Mouse (Mus musculus) heart, embryonic 16.5 days (tissue): Measurements from ENCODE around the gene Ralgps1. TPM values are rescaled to one million over a fixed set of nuclear protein-coding genes. Genes with fewer than 3 reads are reported as not detected.

Source experiments
- ATAC-seq: fragments of 200-750 bp; cut with Nextera tagmentation; replicated peaks from 2 replicates; pipeline ENCODE4 v1.8.0; 2017; ENCODE audit warnings: moderate number of reproducible peaks; ENCODE audit not compliant: insufficient read depth, low FRiP score; ENCODE audit errors: extremely low read depth
- H3K27ac ChIP-seq: fragments of 300-500 bp; sonication (generic); 2 replicates; pipeline ENCODE4 v1.5.1; 2014; ENCODE audit warnings: mild to moderate bottlenecking, low read length, control low read depth, moderate library complexity
- H3K27me3 ChIP-seq: fragments of 300-500 bp; sonication (generic); 2 replicates; pipeline ENCODE4 v1.6.1; 2014; ENCODE audit warnings: low read length, mixed read lengths; ENCODE audit not compliant: control insufficient read depth, insufficient read depth
- H3K36me3 ChIP-seq: fragments of 300-500 bp; sonication (generic); 2 replicates; pipeline ENCODE4 v1.6.1; 2014; ENCODE audit not compliant: control insufficient read depth, insufficient read depth
- H3K4me1 ChIP-seq: fragments of 300-500 bp; sonication (generic); 2 replicates; pipeline ENCODE4 v1.6.1; 2014; ENCODE audit warnings: low read length, mixed read lengths; ENCODE audit not compliant: control insufficient read depth, insufficient read depth
- H3K4me2 ChIP-seq: fragments of 300-500 bp; sonication (generic); 2 replicates; pipeline ENCODE4 v1.6.1; 2014; ENCODE audit warnings: low read depth, mild to moderate bottlenecking, control low read depth, low read length
- H3K4me3 ChIP-seq: fragments of 300-500 bp; sonication (generic); 2 replicates; pipeline ENCODE4 v1.5.1; 2014; ENCODE audit warnings: mild to moderate bottlenecking, control low read depth, low read length
- H3K9ac ChIP-seq: fragments of 300-500 bp; sonication (generic); 2 replicates; pipeline ENCODE4 v1.6.1; 2014; ENCODE audit warnings: low read length, control low read depth
- H3K9me3 ChIP-seq: fragments of 300-500 bp; sonication (generic); replicated peaks from 2 replicates; pipeline ENCODE4 v1.6.1; 2016; ENCODE audit warnings: low read length; ENCODE audit not compliant: control insufficient read depth
- WGBS: fragments of 180-500 bp; shearing (Covaris S2); extraction: QIAGEN DNeasy Blood & Tissue Kit; methylation state at CpG from one replicate; pipeline ENCODE4 v1.1.7; 2014; 5-methylcytosine and 5-hydroxymethylcytosine counted together
- polyA plus RNA-seq: library from polyadenylated mRNA; unstranded; fragments of >200 nt; fragmentation: Nextera tagmentation; extraction: Ambion mirVana; gene quantifications from 2 replicates; pipeline ENCODE4 v1.2.1, GENCODE M21; 2015

The Ralgps1 gene
- polyA plus RNA-seq, 1 experiment from 2014 or later, result 4.6 TPM

DNA sequence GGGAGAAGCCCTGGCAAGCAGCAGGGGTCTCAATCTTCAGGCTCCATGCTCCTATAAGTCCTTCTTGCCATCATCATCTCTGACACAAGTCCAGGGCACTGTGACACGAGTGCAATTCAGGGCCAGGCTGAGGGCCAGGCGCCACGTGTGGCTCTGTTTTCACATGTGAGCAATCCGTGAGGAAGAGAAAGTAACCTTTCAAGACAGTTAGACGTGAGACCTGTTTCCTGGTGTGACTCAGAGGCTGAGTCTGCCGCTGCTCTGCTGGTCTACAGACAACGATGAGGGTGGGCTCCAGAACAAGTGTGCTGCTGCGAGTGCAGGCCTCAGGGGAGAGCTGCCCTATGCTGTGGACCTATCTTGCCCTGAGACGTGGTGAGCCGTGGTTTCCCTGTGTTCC is 198.2 kb downstream of the Ralgps1 start:
- no peak for ATAC-seq

DNA sequence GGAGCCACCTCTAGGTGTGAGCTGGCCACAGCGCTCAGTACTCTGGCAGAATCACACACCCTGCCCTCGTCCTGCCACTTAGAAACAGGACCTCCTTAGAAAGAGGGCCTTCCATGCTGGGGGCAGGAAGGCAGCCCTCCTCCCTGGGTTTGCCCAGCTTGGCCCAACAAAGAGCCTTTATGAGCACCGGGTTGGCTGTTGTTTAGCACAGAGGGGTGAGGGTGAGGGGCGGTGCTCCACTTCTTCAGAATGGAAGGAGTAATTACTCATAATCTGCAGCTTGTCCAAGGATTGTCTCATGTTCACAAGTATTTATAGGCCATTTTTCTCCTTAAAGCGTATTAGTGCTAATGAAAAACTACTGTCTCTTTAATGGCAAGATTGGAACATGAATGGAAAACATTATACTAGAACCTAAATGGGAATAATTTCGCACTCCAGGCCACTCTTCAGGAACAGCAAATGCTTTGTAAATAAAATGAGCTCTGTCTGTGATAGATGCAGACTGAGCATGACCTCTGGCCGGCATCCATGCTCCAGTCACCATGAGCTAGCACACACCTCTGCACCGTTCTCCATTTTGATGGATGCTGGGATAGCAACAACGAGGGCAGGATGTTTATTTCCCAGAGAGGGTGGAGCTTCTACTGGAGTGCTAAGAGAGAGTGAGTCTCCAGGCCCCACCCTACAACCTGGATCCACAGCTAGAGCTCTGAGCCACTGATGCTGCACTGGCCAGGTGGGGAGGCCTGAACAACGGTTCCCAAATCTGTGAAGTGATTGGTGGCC is 200.3 kb downstream of the Ralgps1 start:
- Histone ChIP-seq H3K36me3 (no peaks in the 10 kb centered on the region), H3K4me3 (no peak overlapping the region), H3K27ac (no peak overlapping the region), H3K9ac (no peak overlapping the region), H3K4me1 (peaks cover 8% of the 10 kb centered on the region), H3K4me2 (no peak overlapping the region), H3K9me3 (no peaks in the 10 kb centered on the region), H3K27me3 (no peaks in the 10 kb centered on the region)
- no peak for ATAC-seq
- 75% methylated on average over 10 of the region's 10 CpGs for WGBS

More for the DNA sequence above, 198.2 kb downstream of the Ralgps1 start:
- Histone ChIP-seq H3K9me3 (no peaks in the 10 kb centered on the region), H3K36me3 (no peaks in the 10 kb centered on the region), H3K4me2 (no peak overlapping the region), H3K4me3 (no peak overlapping the region), H3K27ac (no peak overlapping the region), H3K9ac (no peak overlapping the region), H3K27me3 (no peaks in the 10 kb centered on the region), H3K4me1 (peaks cover 17% of the 10 kb centered on the region)
- WGBS, result 61% methylated on average over 10 of the region's 10 CpGs

- Histone ChIP-seq H3K9ac (no peak overlapping the region), H3K27ac (no peak overlapping the region), H3K4me1 (peaks cover 23% of the 10 kb centered on the region), H3K36me3 (no peaks in the 10 kb centered on the region), H3K27me3 (no peaks in the 10 kb centered on the region), H3K9me3 (no peaks in the 10 kb centered on the region), H3K4me3 (no peak overlapping the region), H3K4me2 (no peak overlapping the region)
- WGBS, result 71% methylated on average over 6 of the region's 6 CpGs
- no peak for ATAC-seq
These were observed 201.8 kb downstream of the Ralgps1 start for GRCm38 (mm10) chr2:33169445-33169844.

DNA sequence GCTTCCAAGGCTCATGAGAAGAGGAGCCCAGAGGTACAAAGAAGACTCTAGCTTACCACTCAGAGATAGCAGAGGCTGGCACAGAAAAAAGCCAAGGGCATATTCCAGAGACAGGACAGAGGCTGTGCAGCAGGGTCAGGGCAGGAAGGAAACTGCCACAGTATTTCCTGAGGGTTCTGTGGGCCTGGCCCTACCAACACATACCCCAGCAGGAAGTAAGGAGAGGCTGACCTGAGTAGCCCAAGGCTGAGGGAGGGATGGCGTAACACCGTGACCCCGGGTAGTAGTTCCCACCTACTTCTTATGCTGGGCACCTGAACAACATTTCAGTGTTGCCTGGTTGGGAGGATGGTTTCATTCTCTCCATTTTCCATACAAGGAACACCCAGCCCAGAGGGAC is 204.2 kb downstream of the Ralgps1 start:
- Histone ChIP-seq H3K9ac (no peak overlapping the region), H3K4me3 (no peak overlapping the region), H3K4me2 (no peak overlapping the region), H3K27me3 (no peaks in the 10 kb centered on the region), H3K4me1 (peaks cover 23% of the 10 kb centered on the region), H3K9me3 (no peaks in the 10 kb centered on the region), H3K36me3 (no peaks in the 10 kb centered on the region), H3K27ac (no peak overlapping the region)
- no peak for ATAC-seq
- WGBS, result 83% methylated on average over 3 of the region's 3 CpGs

GRCm38 (mm10) chr2:33165710-33166374 is 205.4 kb downstream of the Ralgps1 start:
- H3K4me2 ChIP-seq, result no peak overlapping the region
- H3K9ac ChIP-seq, result peak overlapping the region; percentile 44
- no peaks in the 10 kb centered on the region for H3K27me3 ChIP-seq
- H3K9me3 ChIP-seq, result no peaks in the 10 kb centered on the region
- ATAC-seq, result peak; percentile 69
- peaks cover 27% of the 10 kb centered on the region for H3K4me1 ChIP-seq
- WGBS, result 19% methylated on average over 7 of the region's 7 CpGs
- no peak overlapping the region for H3K4me3 ChIP-seq
- peak overlapping the region; percentile 80 for H3K27ac ChIP-seq
- no peaks in the 10 kb centered on the region for H3K36me3 ChIP-seq

- peaks cover 33% of the 10 kb centered on the region for H3K4me1 ChIP-seq
- peak overlapping the region; percentile 80 for H3K27ac ChIP-seq
- peak overlapping the region; percentile 44 for H3K9ac ChIP-seq
- WGBS, result 62% methylated on average over 4 of the region's 4 CpGs
- H3K4me3 ChIP-seq, result no peak overlapping the region
- H3K36me3 ChIP-seq, result no peaks in the 10 kb centered on the region
- no peak for ATAC-seq
- no peak overlapping the region for H3K4me2 ChIP-seq
- no peaks in the 10 kb centered on the region for H3K9me3 ChIP-seq
- no peaks in the 10 kb centered on the region for H3K27me3 ChIP-seq
These were observed 206.1 kb downstream of the Ralgps1 start for GRCm38 (mm10) chr2:33165229-33165628.

GRCm38 (mm10) chr2:33164646-33165045 is 206.6 kb downstream of the Ralgps1 start:
- Histone ChIP-seq H3K9ac (no peak overlapping the region), H3K9me3 (no peaks in the 10 kb centered on the region), H3K4me3 (no peak overlapping the region), H3K4me2 (no peak overlapping the region), H3K27me3 (no peaks in the 10 kb centered on the region), H3K4me1 (peaks cover 39% of the 10 kb centered on the region), H3K27ac (no peak overlapping the region), H3K36me3 (no peaks in the 10 kb centered on the region)
- ATAC-seq, result no peak
- 33% methylated on average over 3 of the region's 3 CpGs for WGBS

DNA sequence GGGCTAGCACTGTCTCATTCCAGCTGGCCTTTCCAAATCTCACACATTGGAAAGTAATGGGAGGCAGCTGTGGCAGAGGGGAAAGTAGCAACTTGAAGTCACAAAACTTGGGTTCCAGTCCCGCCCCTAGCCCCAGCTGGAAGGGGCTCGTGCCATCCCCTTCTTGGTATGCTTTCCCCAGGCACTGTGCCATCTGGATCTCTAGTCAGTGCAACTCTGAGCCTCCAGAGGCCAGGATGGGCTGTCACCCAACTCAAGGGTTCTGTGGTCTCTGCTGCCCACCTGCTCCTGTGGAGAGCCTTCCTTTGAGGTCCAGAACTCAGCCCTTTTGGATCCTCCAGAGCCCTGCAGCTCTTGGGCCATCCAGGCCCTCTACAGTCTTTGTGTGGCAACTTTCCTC is 209.2 kb downstream of the Ralgps1 start:
- ATAC-seq, result no peak
- Histone ChIP-seq H3K4me1 (peaks cover 42% of the 10 kb centered on the region), H3K9me3 (no peaks in the 10 kb centered on the region), H3K27ac (no peak overlapping the region), H3K36me3 (no peaks in the 10 kb centered on the region), H3K4me3 (no peak overlapping the region), H3K9ac (no peak overlapping the region), H3K4me2 (no peak overlapping the region), H3K27me3 (no peaks in the 10 kb centered on the region)
- WGBS, result 82% methylated on average over 2 of the region's 2 CpGs

GRCm38 (mm10) chr2:33160326-33160973 is 210.8 kb downstream of the Ralgps1 start:
- Histone ChIP-seq H3K4me2 (no peak overlapping the region), H3K36me3 (no peaks in the 10 kb centered on the region), H3K9ac (peak overlapping the region; percentile 28), H3K4me1 (peaks cover 30% of the 10 kb centered on the region), H3K27ac (peak overlapping the region; percentile 70), H3K4me3 (no peak overlapping the region), H3K9me3 (no peaks in the 10 kb centered on the region), H3K27me3 (no peaks in the 10 kb centered on the region)
- 40% methylated on average over 12 of the region's 12 CpGs for WGBS
- ATAC-seq, result peak; percentile 65
